Mouse (Mus musculus) kidney, embryonic 16.5 days (tissue): ENCODE measurements around the gene Rnf208. TPM values are rescaled to one million over a fixed set of nuclear protein-coding genes. Genes with fewer than 3 reads are reported as not detected.

Experiments used
- ATAC-seq: fragments of 200-750 bp; cut with Nextera tagmentation; 2 replicates; pipeline ENCODE4 v1.8.0; 2017; ENCODE audit warnings: moderate TSS enrichment; ENCODE audit not compliant: low FRiP score, low TSS enrichment
- H3K27ac ChIP-seq: fragments of 300-500 bp; sonication (generic); 2 replicates; pipeline ENCODE4 v1.5.1; 2014; ENCODE audit warnings: low read length
- H3K27me3 ChIP-seq: fragments of 300-500 bp; sonication (generic); 2 replicates; pipeline ENCODE4 v1.6.1; 2014; ENCODE audit warnings: low read length, control low read depth, mixed read lengths; ENCODE audit not compliant: insufficient read depth
- H3K36me3 ChIP-seq: fragments of 300-500 bp; sonication (generic); 2 replicates; pipeline ENCODE4 v1.6.1; 2014; ENCODE audit warnings: low read length, control low read depth, mixed read lengths; ENCODE audit not compliant: insufficient read depth
- H3K4me1 ChIP-seq: fragments of 300-500 bp; sonication (generic); 2 replicates; pipeline ENCODE4 v1.6.1; 2014; ENCODE audit warnings: low read length, control low read depth, mixed read lengths; ENCODE audit not compliant: insufficient read depth
- H3K4me2 ChIP-seq: fragments of 300-500 bp; sonication (generic); replicated peaks from 2 replicates; pipeline ENCODE4 v1.6.1; 2014; ENCODE audit warnings: low read depth, low read length
- H3K4me3 ChIP-seq: fragments of 300-500 bp; sonication (generic); 2 replicates; pipeline ENCODE4 v1.5.1; 2014; ENCODE audit warnings: mild to moderate bottlenecking, low read length
- H3K9ac ChIP-seq: fragments of 300-500 bp; sonication (generic); replicated peaks from 2 replicates; pipeline ENCODE4 v1.6.1; 2014; ENCODE audit warnings: low read length
- H3K9me3 ChIP-seq: fragments of 300-500 bp; sonication (generic); 2 replicates; pipeline ENCODE4 v1.6.1; 2016; ENCODE audit warnings: low read length, control low read depth
- WGBS: fragments of 180-500 bp; shearing (Covaris S2); extraction: QIAGEN DNeasy Blood & Tissue Kit; methylation state at CpG from one replicate; pipeline ENCODE4 v1.1.7; 2014; 5-methylcytosine and 5-hydroxymethylcytosine counted together
- polyA plus RNA-seq: library from polyadenylated mRNA; unstranded; fragments of >200 nt; fragmentation: Nextera tagmentation; extraction: Ambion mirVana; gene quantifications from 2 replicates; pipeline ENCODE4 v1.2.1, GENCODE M21; 2015

The Rnf208 gene
- polyA plus RNA-seq, 1 experiment from 2014 or later = 26.3 TPM

GRCm38 (mm10) chr2:25203631-25204214 lies 38.3 kb upstream of the Rnf208 start:
- no peak overlapping the region for H3K9ac ChIP-seq
- no peak overlapping the region for H3K4me3 ChIP-seq
- H3K27me3 ChIP-seq = no peaks in the 10 kb centered on the region
- H3K27ac ChIP-seq = no peak overlapping the region
- ATAC-seq = no peak
- no peak overlapping the region for H3K4me2 ChIP-seq
- peaks cover 76% of the 10 kb centered on the region for H3K36me3 ChIP-seq
- WGBS = 61% methylated on average over 4 of the region's 4 CpGs
- no peaks in the 10 kb centered on the region for H3K9me3 ChIP-seq
- 0 out of 2 replicates have a peak, but pooled peaks cover 5% of the 10 kb centered on the region for H3K4me1 ChIP-seq

- Histone ChIP-seq H3K4me3 (no peak overlapping the region), H3K4me1 (peaks cover 23% of the 10 kb centered on the region), H3K4me2 (no peak overlapping the region), H3K36me3 (peaks cover 50% of the 10 kb centered on the region), H3K9ac (no peak overlapping the region), H3K9me3 (no peaks in the 10 kb centered on the region), H3K27ac (no peak overlapping the region), H3K27me3 (no peaks in the 10 kb centered on the region)
- no peak for ATAC-seq
- 73% methylated on average over 1 of the region's 1 CpGs for WGBS
Observed at GRCm38 (mm10) chr2:25207593-25207992, 34.5 kb upstream of the Rnf208 start.

DNA sequence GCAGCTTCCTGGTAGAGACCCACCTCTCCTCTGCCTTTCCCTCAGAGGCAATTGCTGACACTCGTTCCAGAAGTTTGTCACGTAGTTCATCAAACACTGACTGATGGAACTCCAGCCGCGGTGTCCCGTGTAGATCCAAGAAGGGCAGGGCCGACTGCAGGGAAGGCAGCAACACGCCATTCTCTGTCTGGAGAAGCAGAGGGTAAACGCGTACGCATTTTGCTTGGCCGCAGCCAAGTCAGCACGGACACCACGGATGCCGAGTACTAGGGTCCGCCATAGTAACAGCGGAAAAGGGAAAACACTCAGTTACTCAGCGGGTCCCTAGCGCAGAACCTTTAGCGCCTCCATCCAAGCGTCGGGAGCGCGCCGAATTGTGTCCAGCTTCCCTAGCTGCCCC lies 31.4 kb upstream of the Rnf208 start:
- WGBS = 0% methylated on average over 24 of the region's 24 CpGs
- H3K9ac ChIP-seq = peak overlapping the region; percentile 96
- H3K36me3 ChIP-seq = peaks cover 20% of the 10 kb centered on the region; the same call in 1 of the 2 replicates
- H3K4me1 ChIP-seq = peaks cover 23% of the 10 kb centered on the region
- peak overlapping the region; percentile 90 for H3K27ac ChIP-seq
- H3K4me2 ChIP-seq = peak overlapping the region; percentile 92
- H3K9me3 ChIP-seq = no peaks in the 10 kb centered on the region
- H3K4me3 ChIP-seq = peak overlapping the region; percentile 90
- H3K27me3 ChIP-seq = no peaks in the 10 kb centered on the region
- peak; percentile 32 for ATAC-seq

GRCm38 (mm10) chr2:25211121-25211670 lies 30.9 kb upstream of the Rnf208 start, which contains the start of gene Nelfb:
Gene Nelfb (minus strand): TSS chr2:25211489.
- ATAC-seq = peak; percentile 94
- peak within 1 kb of the TSS; percentile 96 for H3K9ac ChIP-seq
- H3K4me2 ChIP-seq = peak within 1 kb of the TSS; percentile 92
- peak within 1 kb of the TSS; percentile 90 for H3K27ac ChIP-seq
- H3K4me1 ChIP-seq = peaks cover 23% of the 10 kb centered on the region
- 0% methylated on average over 44 of the region's 44 CpGs for WGBS
- H3K9me3 ChIP-seq = no peaks in the 10 kb centered on the region
- peak within 1 kb of the TSS; percentile 90 for H3K4me3 ChIP-seq
- H3K27me3 ChIP-seq = no peaks in the 10 kb centered on the region
- H3K36me3 ChIP-seq = peaks cover 15% of the 10 kb centered on the region; the same call in 1 of the 2 replicates

GRCm38 (mm10) chr2:25213266-25213865 lies 28.7 kb upstream of the Rnf208 start:
- WGBS = 72% methylated on average over 23 of the region's 23 CpGs
- no peaks in the 10 kb centered on the region for H3K9me3 ChIP-seq
- H3K27me3 ChIP-seq = no peaks in the 10 kb centered on the region
- no peak overlapping the region for H3K27ac ChIP-seq
- no peak overlapping the region for H3K9ac ChIP-seq
- H3K4me1 ChIP-seq = peaks cover 23% of the 10 kb centered on the region
- no peak for ATAC-seq
- peaks cover 6% of the 10 kb centered on the region; the same call in 1 of the 2 replicates for H3K36me3 ChIP-seq
- no peak overlapping the region for H3K4me3 ChIP-seq
- no peak overlapping the region for H3K4me2 ChIP-seq

DNA sequence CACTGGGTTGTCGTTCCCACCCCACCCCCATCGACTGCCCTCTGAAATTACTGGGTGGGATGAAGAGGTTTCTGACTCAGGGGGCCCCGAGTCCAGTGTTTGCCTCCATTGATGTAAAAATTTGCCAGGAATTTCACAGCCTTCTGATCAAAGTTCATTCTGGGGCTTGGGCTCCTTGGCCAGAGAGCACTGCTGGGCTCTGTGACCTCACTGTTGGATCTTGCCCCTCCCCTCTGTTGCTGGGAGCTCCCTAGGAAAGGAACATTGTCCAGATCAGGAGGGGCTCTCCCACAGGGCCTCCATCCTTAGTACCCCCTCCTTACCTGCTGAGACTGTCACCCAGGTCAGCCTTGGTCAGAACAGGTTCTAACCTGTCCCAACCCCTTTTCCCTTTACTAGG lies 27.6 kb upstream of the Rnf208 start, which contains the start of gene Stpg3:
Gene Stpg3 (minus strand): TSS at position 194 of the 400 bp plus-strand sequence.
- Histone ChIP-seq H3K4me1 (peaks cover 16% of the 10 kb centered on the region), H3K27ac (peak within 1 kb of the TSS; percentile 13; the same call in 1 of the 2 replicates), H3K9me3 (no peaks in the 10 kb centered on the region), H3K4me2 (no peak within 1 kb of the TSS), H3K4me3 (no peak within 1 kb of the TSS), H3K27me3 (no peaks in the 10 kb centered on the region), H3K9ac (no peak within 1 kb of the TSS; the same call in 1 of the 2 replicates), H3K36me3 (no peaks in the 10 kb centered on the region)
- ATAC-seq = peak; percentile 55; the same call in 1 of the 2 replicates
- 50% methylated on average over 3 of the region's 3 CpGs for WGBS

DNA sequence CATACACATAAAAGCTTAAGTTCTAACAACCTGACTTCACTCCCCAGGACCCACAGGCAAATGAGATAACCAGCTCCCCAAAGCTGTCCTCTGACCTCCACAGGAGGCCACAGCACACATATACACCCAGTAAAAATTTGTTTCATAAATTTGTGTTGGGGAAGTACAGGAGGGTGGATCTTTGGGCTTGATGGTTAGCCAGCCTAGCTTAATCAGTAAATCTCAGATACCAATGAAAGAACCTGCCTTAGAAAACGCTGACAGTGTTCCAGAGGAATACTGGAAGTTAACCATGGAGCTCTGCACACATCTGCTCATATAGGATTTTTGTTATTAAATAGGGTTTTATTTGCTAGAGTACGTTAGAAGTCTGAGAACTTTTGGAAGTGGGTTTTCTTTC lies 24.4 kb upstream of the Rnf208 start:
- no peak overlapping the region for H3K27ac ChIP-seq
- no peaks in the 10 kb centered on the region for H3K27me3 ChIP-seq
- H3K9me3 ChIP-seq = no peaks in the 10 kb centered on the region
- H3K36me3 ChIP-seq = peaks cover 11% of the 10 kb centered on the region
- ATAC-seq = no peak
- 58% methylated on average over 2 of the region's 2 CpGs for WGBS
- no peak overlapping the region for H3K4me2 ChIP-seq
- H3K4me1 ChIP-seq = 0 out of 2 replicates have a peak, but pooled peaks cover 2% of the 10 kb centered on the region
- no peak overlapping the region for H3K4me3 ChIP-seq
- H3K9ac ChIP-seq = no peak overlapping the region

DNA sequence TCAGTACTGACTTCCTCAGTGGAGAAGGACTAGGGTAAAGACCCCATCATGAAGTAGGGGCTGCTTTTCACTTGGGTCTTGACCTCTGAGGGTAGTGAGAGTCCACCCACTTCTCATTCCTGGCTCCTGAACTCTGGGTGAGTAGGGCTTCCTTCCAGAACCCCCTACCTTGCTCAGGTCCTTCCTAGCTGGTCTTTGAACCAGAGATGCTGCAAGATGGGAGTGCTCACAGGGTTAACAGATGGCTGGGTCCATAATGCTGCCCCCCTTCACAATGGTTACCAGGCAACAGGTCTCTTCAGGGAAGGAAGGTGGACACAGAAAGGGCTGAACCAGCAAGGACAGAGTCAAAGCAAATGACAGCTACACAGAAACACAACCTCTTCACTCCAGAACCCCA lies 23.6 kb upstream of the Rnf208 start, which contains the start of gene Fam166a:
Gene Fam166a (plus strand): TSS at position 301 of the 400 bp plus-strand sequence.
- Histone ChIP-seq H3K36me3 (peaks cover 14% of the 10 kb centered on the region), H3K9ac (no peak within 1 kb of the TSS), H3K4me3 (no peak within 1 kb of the TSS), H3K27ac (no peak within 1 kb of the TSS), H3K4me2 (no peak within 1 kb of the TSS), H3K4me1 (peaks cover 6% of the 10 kb centered on the region), H3K27me3 (no peaks in the 10 kb centered on the region), H3K9me3 (no peaks in the 10 kb centered on the region)
- no peak for ATAC-seq

DNA sequence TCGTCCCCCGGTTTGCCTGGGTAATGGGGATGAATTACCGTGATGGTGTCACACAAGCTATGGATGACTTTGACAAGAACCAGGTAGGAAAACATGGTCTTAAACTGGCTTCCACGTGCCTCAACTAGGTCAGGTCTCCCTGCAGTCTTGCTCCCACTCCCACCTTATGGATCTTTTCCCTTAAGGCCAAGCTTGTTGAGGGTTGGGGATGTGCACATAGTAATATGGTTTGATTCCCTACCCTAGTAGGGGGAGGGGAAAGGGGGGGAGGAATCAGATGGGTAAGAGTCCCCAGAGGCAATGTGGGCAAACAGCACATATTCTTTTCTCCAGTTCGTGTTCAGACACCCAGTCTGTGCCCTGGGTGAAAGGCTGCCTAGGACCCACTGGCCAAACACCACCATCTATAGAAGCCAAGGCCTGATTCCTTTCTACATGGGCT lies 20.7 kb upstream of the Rnf208 start:
- H3K9ac ChIP-seq = no peak overlapping the region
- H3K4me3 ChIP-seq = no peak overlapping the region
- H3K9me3 ChIP-seq = no peaks in the 10 kb centered on the region
- no peak overlapping the region for H3K27ac ChIP-seq
- H3K27me3 ChIP-seq = no peaks in the 10 kb centered on the region
- H3K4me1 ChIP-seq = peaks cover 16% of the 10 kb centered on the region
- WGBS = 72% methylated on average over 5 of the region's 5 CpGs
- ATAC-seq = no peak
- H3K36me3 ChIP-seq = peaks cover 14% of the 10 kb centered on the region
- H3K4me2 ChIP-seq = no peak overlapping the region
